ENCODE assay signal across 8 mouse cellular contexts in genomic region chr6:49519053-49519452, GRCm38 (mm10).
DNase-seq lines count a peak whose midpoint lies in the region; ATAC-seq and TF ChIP-seq lines count a peak whose summit lies in the region.

No protein-coding gene starts in this region.

- no peak overlapping the region for H3K9ac ChIP-seq in intestine, embryonic 14.5 days (ENCODE audit: low read length)
- H3K9ac ChIP-seq in intestine, embryonic 16.5 days (ENCODE audit: low read depth, low read length) = no peak overlapping the region
- H3K9ac ChIP-seq in forebrain, embryonic 13.5 days = no peak overlapping the region
- H3K9ac ChIP-seq in hindbrain, postnatal 0 days (replicated peaks; ENCODE audit: low read length) = no peak overlapping the region
- H3K9ac ChIP-seq in midbrain, embryonic 15.5 days = no peak overlapping the region

- TF ChIP-seq CTCF in hindbrain, postnatal 0 days (IDR thresholded peaks at IDR 0.05; ENCODE audit: low read depth) = peak; percentile 89

- no peaks in the 10 kb centered on the region for H3K36me3 ChIP-seq in intestine, embryonic 14.5 days (ENCODE audit: control insufficient read depth, insufficient read depth, low read length)
- H3K36me3 ChIP-seq in intestine, embryonic 16.5 days (ENCODE audit: control insufficient read depth, insufficient read depth, low read length) = no peaks in the 10 kb centered on the region
- H3K36me3 ChIP-seq in forebrain, embryonic 13.5 days (ENCODE audit: poor library complexity, severe bottlenecking) = no peaks in the 10 kb centered on the region
- no peaks in the 10 kb centered on the region for H3K36me3 ChIP-seq in hindbrain, postnatal 0 days (ENCODE audit: insufficient read depth, low read length)
- no peaks in the 10 kb centered on the region for H3K36me3 ChIP-seq in midbrain, embryonic 15.5 days (replicated peaks)

- H3K4me1 ChIP-seq in intestine, embryonic 14.5 days (replicated peaks; ENCODE audit: control insufficient read depth, insufficient read depth, low read length) = no peaks in the 10 kb centered on the region
- no peaks in the 10 kb centered on the region for H3K4me1 ChIP-seq in intestine, embryonic 16.5 days (ENCODE audit: control insufficient read depth, insufficient read depth, low read length)
- no peaks in the 10 kb centered on the region for H3K4me1 ChIP-seq in forebrain, embryonic 13.5 days
- H3K4me1 ChIP-seq in hindbrain, postnatal 0 days (ENCODE audit: insufficient read depth, low read length) = no peaks in the 10 kb centered on the region
- no peaks in the 10 kb centered on the region for H3K4me1 ChIP-seq in midbrain, embryonic 15.5 days

- H3K27ac ChIP-seq in intestine, embryonic 14.5 days (ENCODE audit: low read depth) = no peak overlapping the region
- H3K27ac ChIP-seq in intestine, embryonic 16.5 days (ENCODE audit: low read length) = no peak overlapping the region
- no peak overlapping the region for H3K27ac ChIP-seq in forebrain, embryonic 13.5 days
- H3K27ac ChIP-seq in hindbrain, postnatal 0 days = no peak overlapping the region
- H3K27ac ChIP-seq in midbrain, embryonic 15.5 days = no peak overlapping the region

- DNase-seq in intestine, embryonic 14.5 days (ENCODE audit: low spot score) = peak; percentile 81
- peak; percentile 9 for DNase-seq in c-Kit-positive CD71-positive TER-119-positive erythroid progenitor cells, embryonic 14.5 days (ENCODE audit: low spot score)
- peak; percentile 82 for DNase-seq in hindbrain, postnatal 0 days (ENCODE audit: low spot score)
- peak; percentile 66 to 70 for DNase-seq in left cerebral cortex, postnatal 10 days (ENCODE audit: extremely low spot score in 1 of 2, low spot score in 2 of 2)
- DNase-seq in spleen, postnatal 36 days (ENCODE audit: low spot score in 2 of 2) = peak; percentile 2 to 18

- ATAC-seq in intestine, embryonic 14.5 days (replicated peaks; ENCODE audit: low FRiP score, low TSS enrichment, low read depth) = no peak
- ATAC-seq in intestine, embryonic 16.5 days = no peak; the same call in 1 of the 2 replicates
- peak; percentile 73 for ATAC-seq in forebrain, embryonic 13.5 days
- ATAC-seq in hindbrain, postnatal 0 days = 0 out of 2 replicates have a peak, but pooled peaks have one; percentile 75
- 0 out of 2 replicates have a peak, but pooled peaks have one; percentile 66 for ATAC-seq in midbrain, embryonic 15.5 days (replicated peaks)

- H3K27me3 ChIP-seq in intestine, embryonic 14.5 days (replicated peaks; ENCODE audit: control insufficient read depth, insufficient read depth, low read length) = no peaks in the 10 kb centered on the region
- H3K27me3 ChIP-seq in intestine, embryonic 16.5 days (replicated peaks; ENCODE audit: control insufficient read depth, insufficient read depth, low read length) = no peaks in the 10 kb centered on the region
- no peaks in the 10 kb centered on the region; the same call in 1 of the 2 replicates for H3K27me3 ChIP-seq in forebrain, embryonic 13.5 days
- H3K27me3 ChIP-seq in hindbrain, postnatal 0 days (ENCODE audit: insufficient read depth, low read length) = no peaks in the 10 kb centered on the region
- H3K27me3 ChIP-seq in midbrain, embryonic 15.5 days (replicated peaks) = no peaks in the 10 kb centered on the region

- intact Hi-C loops in left cerebral cortex, postnatal 10 days (cut with DNase I) = loop anchor here (1.0 to 5.0 kb wide), 3 partner anchors 592 to 1018 kb away; partner anchors contain the start of gene Mpp6

- no peak overlapping the region for H3K4me2 ChIP-seq in intestine, embryonic 14.5 days (ENCODE audit: low read length)
- H3K4me2 ChIP-seq in intestine, embryonic 16.5 days (ENCODE audit: low read depth, low read length) = no peak overlapping the region
- H3K4me2 ChIP-seq in forebrain, embryonic 13.5 days = no peak overlapping the region
- 0 out of 2 replicates have a peak overlapping the region, but pooled peaks have one; percentile 11 for H3K4me2 ChIP-seq in hindbrain, postnatal 0 days (ENCODE audit: low read depth, low read length)
- H3K4me2 ChIP-seq in midbrain, embryonic 15.5 days = no peak overlapping the region

- no peak overlapping the region for H3K4me3 ChIP-seq in intestine, embryonic 14.5 days (ENCODE audit: low read depth, low read length)
- H3K4me3 ChIP-seq in intestine, embryonic 16.5 days (ENCODE audit: low read length) = no peak overlapping the region
- H3K4me3 ChIP-seq in forebrain, embryonic 13.5 days = no peak overlapping the region
- no peak overlapping the region for H3K4me3 ChIP-seq in hindbrain, postnatal 0 days (ENCODE audit: low read length)
- H3K4me3 ChIP-seq in midbrain, embryonic 15.5 days = no peak overlapping the region

- WGBS in intestine, embryonic 14.5 days = 5% methylated on average over 6 of the region's 6 CpGs
- 3% methylated on average over 6 of the region's 6 CpGs for WGBS in intestine, embryonic 16.5 days
- WGBS in forebrain, embryonic 13.5 days = 7% methylated on average over 6 of the region's 6 CpGs
- 3% methylated on average over 6 of the region's 6 CpGs for WGBS in hindbrain, postnatal 0 days
- 4% methylated on average over 6 of the region's 6 CpGs for WGBS in midbrain, embryonic 15.5 days

- H3K9me3 ChIP-seq in intestine, embryonic 14.5 days (ENCODE audit: control insufficient read depth, low read length) = no peaks in the 10 kb centered on the region
- H3K9me3 ChIP-seq in intestine, embryonic 16.5 days (ENCODE audit: control insufficient read depth, low read length) = no peaks in the 10 kb centered on the region
- no peaks in the 10 kb centered on the region for H3K9me3 ChIP-seq in forebrain, embryonic 13.5 days (replicated peaks)
- H3K9me3 ChIP-seq in hindbrain, postnatal 0 days (ENCODE audit: low read length) = no peaks in the 10 kb centered on the region
- H3K9me3 ChIP-seq in midbrain, embryonic 15.5 days = no peaks in the 10 kb centered on the region

Comparison
In these comparisons a context has a peak if more than half of its experiments do, and no peak if none do; other contexts are left out.
1. ATAC-seq: peak in forebrain, embryonic 13.5 days (single experiment), hindbrain, postnatal 0 days (single experiment) and midbrain, embryonic 15.5 days (single experiment); none in intestine, embryonic 14.5 days (single experiment) and intestine, embryonic 16.5 days (single experiment).
2. DNase-seq: peak in every context shown above with its lines; median percentile 82 in hindbrain, postnatal 0 days; 81 in intestine, embryonic 14.5 days; 68 in left cerebral cortex, postnatal 10 days; 10 in spleen, postnatal 36 days; 9 in c-Kit-positive CD71-positive TER-119-positive erythroid progenitor cells, embryonic 14.5 days.